Mouse (Mus musculus) myocyte (in vitro differentiated cells): ENCODE results near the gene Dclk2.

Experiments used
- CEBPB ChIP-seq: IDR thresholded peaks from 2 replicates; pipeline ENCODE4 v1.6.1; 2011; ENCODE audit warnings: mild to moderate bottlenecking, moderate library complexity; ENCODE audit not compliant: poor library complexity, insufficient read depth, severe bottlenecking
- MAX ChIP-seq: IDR thresholded peaks from one replicate; pipeline ENCODE4 v1.6.1; 2011; ENCODE audit warnings: low read depth, mild to moderate bottlenecking, control low read depth
- MYOG ChIP-seq, 3 experiments: IDR thresholded peaks; one replicate each; pipeline ENCODE4 v1.6.1; 2011; ENCODE audit warnings: control low read depth in 2 of 3, low read depth in 2 of 3, mild to moderate bottlenecking in 2 of 3; ENCODE audit not compliant: insufficient read length in 2 of 3, control insufficient read depth in 1 of 3, insufficient read depth in 1 of 3
- POLR2A ChIP-seq: IDR thresholded peaks from one replicate; pipeline ENCODE4 v1.6.1; 2011; ENCODE audit warnings: low read depth, mild to moderate bottlenecking, control low read depth, moderate library complexity; ENCODE audit not compliant: insufficient read length
- POLR2AphosphoS2 ChIP-seq: IDR thresholded peaks from one replicate; pipeline ENCODE4 v1.6.1; 2011; ENCODE audit warnings: low read depth, control low read depth; ENCODE audit not compliant: insufficient read length
- REST ChIP-seq: IDR thresholded peaks from one replicate; pipeline ENCODE4 v1.6.1; 2011; ENCODE audit warnings: mild to moderate bottlenecking, control low read depth, moderate library complexity; ENCODE audit not compliant: insufficient read depth, insufficient read length
- TCF12 ChIP-seq: IDR thresholded peaks from one replicate; pipeline ENCODE4 v1.6.1; 2011; ENCODE audit warnings: mild to moderate bottlenecking, control low read depth; ENCODE audit not compliant: poor library complexity, insufficient read depth, severe bottlenecking

DNA sequence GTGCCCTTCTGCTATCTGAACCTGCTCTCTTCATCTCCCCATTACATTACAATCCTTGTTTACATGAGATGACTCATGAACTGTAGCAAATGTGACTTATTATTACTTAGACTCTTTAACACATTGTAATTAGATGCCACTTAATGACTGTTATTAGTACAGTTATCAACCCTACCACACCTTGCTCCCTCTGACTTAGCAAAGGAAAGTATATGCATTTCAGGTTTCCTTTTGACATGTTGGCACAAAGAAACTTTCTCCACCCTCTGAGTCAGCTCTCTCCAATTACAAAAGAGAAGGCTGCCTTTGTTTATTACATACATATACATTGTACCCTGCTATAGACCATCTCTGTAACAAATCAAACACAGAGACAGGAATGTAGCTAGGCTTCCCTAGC, 33.1 kb downstream of the Dclk2 start:
- no peak for TF ChIP-seq CEBPB
- no peak for TF ChIP-seq POLR2A
- no peak for TF ChIP-seq MYOG (IDR thresholded peaks at IDR 0.05; ENCODE audit: control insufficient read depth in 1 of 3, insufficient read depth in 1 of 3, insufficient read length in 2 of 3, low read depth in 2 of 3)
- no peak for TF ChIP-seq TCF12
- TF ChIP-seq POLR2AphosphoS2 = no peak
- no peak for TF ChIP-seq MAX
- no peak for TF ChIP-seq REST
